Mouse (Mus musculus) frontal cortex, postnatal 14 days (tissue): ENCODE measurements around the gene Mettl22.

Experiments
- DNase-seq, 2 experiments: peaks; one replicate each; pipeline ENCODE4 v3.0.0; 2022; ENCODE audit warnings: low spot score in 2 of 2

Gene Mettl22

DNA sequence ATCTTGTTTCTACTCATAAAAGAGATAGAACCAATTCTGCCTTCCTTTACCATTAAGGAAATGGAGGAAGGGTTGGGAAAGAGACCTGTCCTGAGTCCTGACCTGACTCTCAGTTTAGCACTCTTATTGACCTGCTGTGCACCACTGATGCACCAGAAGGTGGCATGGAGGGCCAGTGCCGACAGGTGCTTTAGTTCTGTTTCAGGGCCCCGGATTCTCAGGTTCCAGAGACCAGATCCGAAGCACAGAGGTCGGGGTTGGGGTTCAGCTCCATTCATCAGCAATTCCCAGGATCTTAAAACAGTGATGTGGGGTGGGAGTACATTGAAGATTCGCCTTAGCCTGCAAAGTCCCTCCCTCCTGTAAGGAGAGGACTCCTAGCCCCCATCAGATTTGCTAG lies 42.2 kb downstream of the Mettl22 start:
- no peak for DNase-seq

DNA sequence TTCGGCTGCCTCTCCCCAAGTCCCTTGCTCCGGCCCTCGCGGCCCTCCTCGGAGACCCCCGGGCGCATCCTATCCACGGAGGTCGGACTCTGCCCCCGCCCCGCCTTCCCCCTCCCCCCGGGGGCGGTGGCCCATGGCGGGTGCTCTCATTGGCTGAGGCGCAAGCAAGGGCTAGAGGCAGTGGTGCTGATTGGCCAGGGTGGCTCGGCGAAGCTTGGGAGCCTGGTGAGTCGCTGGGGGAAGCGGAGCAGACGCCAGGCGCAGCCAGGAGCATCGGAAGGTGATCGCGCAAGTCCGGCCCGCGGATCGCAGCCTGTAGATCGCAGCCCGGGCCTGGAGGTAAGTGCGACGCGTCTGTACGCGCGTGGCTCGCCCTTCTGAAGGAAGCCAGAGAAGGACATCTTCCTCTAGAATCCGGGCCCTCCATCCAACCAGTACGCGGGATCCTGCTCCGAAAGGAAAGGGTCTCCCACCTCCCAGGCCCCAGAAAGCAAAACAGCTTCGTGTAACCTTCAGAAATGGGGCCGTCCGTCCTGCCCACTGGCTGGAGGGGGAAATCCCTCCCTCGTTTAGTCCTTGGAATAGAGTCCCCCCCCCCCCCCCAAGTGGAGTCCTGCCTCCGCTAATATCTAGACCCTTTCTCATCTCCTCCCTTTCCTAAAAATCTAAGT lies 42.8 kb downstream of the Mettl22 start, which contains the start of gene Abat:
Gene Abat, plus strand, starts transcription at position 194 of the 671 bp plus-strand sequence.
- DNase-seq = peak; percentile 94

DNA sequence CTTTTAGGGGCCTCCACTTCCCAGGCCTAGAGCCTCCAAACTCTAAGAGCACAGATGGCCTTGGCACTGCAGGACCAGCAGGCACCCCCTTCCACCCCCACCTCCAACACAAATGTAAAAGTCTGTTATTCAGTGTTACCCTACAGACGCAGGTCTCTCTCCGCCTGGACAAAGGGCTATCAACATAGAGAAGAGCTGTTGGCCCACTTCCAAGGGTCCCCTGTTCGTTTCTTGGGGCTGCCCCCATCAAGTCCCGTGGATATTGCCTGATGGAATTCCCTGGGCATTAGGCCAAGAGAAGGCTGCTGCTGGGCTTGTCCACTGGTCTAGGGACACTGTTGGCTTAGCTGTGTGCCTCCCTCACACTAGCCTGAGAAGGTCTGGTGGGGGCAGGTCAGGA lies 43.6 kb downstream of the Mettl22 start:
- DNase-seq = no peak

DNA sequence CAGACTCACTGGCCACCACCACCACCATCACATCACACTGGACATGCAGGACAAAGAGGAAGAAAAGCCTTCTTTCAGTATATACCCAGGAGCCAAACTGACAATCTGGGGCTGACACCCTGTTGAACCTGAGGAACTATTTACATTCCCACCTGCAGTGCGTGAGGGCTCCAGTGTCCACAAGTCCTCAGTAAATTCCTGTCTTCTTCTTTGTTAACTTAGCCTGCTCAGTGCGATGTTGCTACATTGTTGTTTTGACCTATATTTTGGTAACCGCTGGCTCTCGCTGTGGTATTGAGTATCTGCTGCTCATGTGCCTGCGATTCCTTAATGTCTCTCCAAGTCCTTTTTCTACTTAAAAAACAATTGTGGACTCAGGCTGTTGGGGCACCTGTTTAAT lies 49.9 kb downstream of the Mettl22 start:
- DNase-seq = no peak

DNA sequence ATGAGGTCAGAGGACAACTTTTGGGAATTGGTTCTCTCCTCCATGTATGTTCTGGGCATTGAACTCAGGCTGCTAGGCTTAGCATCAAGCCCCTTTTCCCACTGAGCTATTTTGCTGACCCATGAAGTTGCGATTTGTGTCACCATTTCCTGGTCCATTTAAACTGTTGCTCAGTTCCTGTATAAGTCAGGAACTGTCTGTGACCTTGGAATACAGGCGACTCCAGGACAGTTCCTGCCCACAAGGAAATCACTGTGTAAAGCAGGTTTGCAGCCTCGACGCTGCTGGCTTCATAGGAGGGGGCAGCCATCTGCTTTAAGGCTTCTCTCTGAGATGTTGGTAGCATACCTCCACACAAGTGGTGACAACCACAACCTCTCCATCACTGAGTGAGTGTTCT lies 50.7 kb downstream of the Mettl22 start:
- DNase-seq = no peak

DNA sequence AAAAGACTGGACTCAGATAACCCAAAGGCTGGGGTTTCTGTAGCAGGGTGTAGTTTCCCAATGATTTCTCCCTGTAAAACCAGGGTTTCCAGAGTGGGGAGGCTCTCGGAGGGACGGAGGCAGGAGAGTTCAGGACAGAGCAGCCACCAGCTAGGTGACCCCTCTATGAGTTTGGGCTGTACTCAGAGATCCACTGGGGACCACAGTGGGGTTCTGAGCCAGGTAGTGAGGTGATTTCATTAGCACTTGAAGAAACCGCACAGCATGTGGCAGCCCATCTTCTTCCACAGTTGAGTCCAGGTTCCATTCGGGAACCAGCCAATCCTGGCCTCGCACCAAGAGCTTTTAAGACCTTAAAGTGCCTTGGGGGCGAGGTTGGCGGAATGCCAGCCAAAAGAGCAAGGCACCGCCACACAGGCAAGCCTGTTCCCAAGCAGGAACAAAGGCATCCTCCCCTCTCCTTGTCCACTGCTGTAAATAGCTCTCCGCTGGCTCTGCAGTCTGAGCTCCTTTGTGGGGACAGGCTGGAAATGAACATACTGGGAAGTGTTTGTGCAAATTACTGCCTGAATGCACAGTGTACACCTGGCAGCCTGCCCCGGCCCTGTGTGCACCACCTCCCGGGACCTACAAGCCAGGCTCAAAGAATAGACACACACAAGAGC lies 53.0 kb downstream of the Mettl22 start:
- DNase-seq = peak; percentile 40 to 67

DNA sequence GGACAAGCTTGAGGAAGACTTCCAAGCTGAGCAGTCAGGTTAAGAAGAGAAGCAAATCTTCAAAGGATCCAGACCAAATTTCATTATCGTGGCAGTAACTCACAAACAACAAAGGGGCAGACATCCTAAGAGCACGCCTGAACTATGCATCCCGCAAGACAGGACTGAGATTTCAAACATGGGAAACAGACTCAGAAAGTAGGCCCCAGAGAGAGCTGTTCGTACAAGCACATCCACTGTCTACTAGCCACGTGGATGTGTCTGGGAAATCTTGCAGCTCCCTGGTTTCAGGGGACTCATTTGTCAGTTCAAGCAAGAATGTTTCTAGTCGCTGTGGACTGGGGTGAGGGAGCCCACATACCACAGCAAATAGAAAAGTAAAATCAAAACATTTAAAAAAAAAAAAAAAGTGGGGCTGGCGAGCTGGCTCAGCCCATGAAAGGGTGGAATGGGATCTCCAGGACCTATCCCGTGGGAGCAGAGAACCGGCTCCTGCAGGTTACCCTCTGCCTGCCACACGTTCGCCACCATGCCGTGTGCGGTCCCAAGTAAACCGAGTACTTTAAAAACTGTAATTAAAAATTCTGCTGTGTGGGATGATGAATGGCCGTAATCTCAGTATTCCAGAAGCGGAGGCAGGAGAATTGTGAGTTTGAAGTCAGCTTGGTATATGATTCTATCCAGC lies 53.7 kb downstream of the Mettl22 start:
- no peak for DNase-seq

DNA sequence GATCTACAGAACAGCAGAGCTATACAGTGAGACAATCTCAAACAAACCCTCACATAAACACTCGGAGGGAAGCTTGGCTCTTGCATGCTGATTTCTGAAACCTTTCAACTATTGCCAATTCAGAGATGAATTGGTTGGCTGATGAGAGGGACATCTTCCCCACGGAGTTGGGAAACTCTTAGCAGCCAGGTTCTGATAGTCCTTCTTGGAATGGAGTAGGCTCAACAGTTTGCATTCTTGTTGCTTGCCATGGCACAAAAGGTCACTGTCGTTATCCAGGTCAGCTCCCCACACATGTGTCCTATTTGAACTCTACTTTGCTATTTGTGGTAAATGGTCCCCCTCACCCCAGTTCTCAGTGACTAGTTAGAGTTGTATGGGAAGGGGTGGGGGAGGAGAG lies 54.7 kb downstream of the Mettl22 start:
- no peak for DNase-seq

DNA sequence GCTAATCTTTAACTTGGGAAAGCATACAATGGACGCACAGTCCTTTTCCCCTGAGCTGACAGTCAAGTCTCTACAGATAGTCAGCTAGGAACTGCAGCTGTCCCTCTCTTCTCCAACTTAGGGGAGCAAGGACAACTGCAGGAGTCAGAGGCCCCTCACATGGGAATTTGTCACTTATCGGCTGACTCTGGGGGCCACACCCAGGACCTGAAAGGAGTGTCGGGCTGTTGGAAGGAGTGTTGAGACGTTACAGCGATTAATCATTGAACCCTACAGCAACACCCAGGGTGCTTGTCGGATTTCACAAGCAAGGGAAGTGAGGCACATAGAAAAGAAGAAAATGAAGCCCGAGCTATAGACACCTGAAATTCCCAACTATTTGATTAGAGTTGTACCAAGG lies 55.3 kb downstream of the Mettl22 start:
- no peak for DNase-seq

DNA sequence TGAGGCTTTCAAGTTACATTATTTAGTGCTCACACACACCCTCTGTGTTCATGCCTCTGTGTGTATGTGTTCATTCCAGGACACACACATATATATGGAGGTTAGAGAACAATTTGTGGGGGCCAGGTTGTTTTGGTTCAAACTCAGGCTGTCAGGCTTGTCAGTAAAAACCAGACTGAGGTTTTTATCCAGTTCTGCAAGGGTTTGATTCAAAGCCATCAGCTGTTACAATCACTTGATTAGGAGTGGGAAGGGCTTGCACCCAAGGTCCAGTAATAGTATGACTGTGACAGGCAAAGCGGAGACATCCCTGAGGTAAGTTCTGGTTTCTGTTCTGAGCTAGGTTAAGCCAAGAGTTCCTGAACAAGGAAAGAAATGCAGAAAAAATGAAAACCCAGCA lies 58.8 kb downstream of the Mettl22 start:
- no peak for DNase-seq

DNA sequence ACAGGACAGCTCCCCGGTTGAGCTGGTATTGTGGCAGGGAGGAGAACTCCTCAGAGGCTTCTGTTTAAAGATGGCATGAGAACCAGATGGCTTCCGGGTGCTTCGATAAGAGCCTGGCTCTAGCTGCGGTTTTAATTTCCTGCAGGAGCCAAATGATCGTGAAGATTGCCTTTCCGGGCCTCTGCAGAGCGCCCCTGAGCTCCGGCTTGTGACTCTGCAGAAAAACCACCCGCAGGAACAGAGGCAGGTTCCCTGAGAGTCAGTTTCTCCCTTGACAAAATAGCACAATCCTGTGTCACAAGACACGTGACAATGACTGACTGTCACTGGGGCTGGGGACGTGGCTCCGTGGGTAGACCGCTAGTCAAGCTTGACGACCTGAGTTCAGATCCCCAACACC lies 59.4 kb downstream of the Mettl22 start:
- no peak for DNase-seq

DNA sequence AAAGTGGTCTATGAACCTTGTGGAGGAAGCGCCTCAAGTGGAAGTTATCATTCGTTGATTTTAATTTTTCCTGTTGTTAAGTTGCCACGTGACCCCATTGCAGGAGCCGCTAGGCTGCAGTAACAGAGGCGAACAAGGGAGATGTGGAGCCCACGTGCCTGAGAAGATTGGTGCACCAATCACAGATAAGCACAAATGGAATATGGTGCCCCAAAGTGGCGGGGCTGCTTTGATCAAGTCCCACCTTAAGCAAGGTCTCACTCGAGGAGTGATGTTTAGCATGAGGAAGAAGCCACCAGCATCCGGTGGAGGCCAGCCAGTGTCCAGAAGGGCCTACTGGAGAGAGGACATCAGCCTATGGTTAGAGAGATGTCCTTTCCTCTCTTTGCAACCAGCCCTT lies 61.9 kb downstream of the Mettl22 start:
- DNase-seq = no peak

DNA sequence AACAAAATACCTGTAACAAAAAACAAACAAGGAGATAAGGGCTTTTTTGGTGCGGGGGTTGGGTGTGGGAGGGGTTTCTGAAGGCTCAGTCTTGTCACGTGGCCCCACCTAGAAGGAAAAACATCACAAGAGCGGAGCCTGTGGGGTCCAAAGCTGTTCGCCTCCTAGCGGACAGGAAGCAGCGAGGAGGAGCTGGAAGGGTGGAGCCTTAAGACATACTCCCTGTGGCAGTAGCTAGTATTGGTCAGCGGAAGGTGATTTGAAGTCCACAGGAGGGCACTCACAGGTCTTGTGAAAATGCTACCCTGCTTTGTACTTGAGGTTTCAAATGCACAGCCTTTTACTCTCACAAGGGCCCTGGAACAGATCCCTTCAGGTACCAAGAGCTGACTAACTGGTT lies 62.3 kb downstream of the Mettl22 start:
- no peak for DNase-seq

DNA sequence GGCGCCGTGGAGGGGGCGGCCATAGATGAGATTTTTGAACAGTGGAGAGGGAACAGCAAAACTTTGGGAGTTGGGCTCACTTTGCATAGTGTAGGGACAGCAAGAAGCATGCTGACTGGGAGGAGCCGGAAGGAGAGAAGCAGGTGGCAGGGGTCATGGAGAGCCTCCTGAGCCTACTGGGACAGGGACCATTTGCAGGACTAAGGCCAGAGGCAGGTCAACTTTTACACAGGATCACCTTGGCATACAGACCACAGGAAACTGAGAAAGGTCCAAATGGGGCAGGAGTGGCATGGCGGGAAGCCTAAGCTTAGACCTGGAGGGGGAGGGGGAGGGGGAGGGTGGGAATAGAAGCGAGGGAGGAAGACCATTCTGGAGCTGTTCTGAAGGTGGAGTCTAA lies 62.9 kb downstream of the Mettl22 start:
- DNase-seq = no peak

DNA sequence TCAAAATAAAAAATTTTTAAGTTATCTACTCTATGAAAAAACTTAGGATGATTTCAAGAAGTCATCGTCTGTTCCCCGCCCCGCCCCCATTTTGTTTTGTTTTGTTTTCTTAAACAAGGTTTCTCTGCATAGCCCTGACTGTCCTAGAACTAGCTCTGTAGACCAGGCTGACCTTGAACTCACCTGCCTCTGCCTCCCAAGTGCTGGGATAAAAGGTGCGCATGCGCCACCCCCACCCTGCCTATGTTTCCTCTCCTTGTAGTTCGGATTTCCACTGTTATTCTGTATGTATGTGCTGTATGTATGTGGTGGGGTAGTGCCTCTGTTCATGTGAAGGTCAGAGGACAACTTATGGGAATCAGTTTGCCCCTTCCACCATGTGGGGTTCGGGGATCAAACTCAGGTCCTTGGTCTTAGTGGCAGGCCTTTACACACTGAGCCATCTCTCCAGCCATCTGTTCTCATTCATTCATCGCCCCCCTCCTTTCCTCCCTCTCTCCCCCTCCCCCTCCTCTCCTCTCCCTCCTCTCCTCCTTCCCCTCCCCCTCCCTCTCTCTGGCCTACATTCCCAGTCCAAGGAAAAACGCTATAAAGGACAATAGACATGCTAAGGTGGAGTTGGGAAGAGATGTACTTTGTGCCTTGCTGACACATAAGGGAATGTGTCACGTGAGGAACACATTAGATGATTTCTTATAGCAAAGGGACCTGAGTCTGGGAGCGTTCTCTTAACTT lies 64.0 kb downstream of the Mettl22 start:
- no peak for DNase-seq

DNA sequence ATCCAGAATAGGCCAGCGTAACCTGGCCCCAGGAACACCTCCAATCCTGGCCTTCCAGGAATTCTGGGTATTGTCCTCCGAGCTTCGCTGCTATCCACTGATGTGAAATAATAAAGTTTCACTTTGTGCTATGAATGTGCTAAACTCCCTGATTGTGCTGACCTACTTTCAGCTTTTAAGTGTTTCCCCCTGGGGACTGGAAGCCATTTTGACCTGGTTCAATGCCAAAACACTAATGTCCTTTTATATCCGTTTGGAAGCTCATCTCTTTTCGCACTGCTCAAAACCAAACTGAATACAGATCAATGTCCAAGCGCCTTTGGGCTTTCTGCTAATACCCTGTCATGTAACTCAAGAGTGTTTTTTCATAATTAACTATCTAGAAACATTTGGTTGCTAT lies 64.8 kb downstream of the Mettl22 start:
- DNase-seq = no peak

DNA sequence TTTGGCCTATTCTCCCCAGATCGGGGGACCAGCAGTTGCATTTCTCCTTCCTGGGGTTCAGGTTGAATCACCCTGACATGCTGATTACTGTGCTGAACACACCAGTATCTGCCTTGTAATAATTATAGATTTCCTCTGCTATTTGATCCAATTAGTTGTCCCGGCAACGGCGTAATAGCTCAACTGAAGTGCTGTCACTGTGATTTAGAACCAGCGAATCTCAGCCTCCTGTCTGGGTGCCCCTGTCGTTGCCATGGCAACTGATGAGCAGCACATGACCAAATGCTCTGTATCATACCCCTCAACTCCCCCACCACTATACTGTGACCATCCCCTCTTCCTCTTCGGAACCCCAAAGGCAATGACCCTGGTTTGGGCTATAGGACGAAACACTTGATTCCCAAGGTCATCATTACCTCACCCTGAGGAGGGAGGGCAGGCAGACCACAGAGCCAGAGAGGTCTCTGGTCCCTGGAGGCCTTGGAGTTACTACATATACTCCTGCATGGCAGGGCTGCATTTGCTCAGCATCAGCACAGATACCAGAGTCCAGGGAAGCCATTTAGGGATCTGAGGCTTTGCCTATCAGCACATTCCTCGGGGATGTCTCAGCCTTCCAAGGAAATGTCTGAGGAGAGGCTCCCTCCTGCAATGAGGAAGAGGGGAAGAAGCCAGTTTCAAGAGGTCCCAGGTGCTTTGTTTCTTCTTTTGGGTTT lies 68.7 kb downstream of the Mettl22 start:
- DNase-seq = peak; percentile 40 to 61
